Mouse (Mus musculus) B cell, adult 67 days (primary cell): Measurements from ENCODE around the gene Pdik1l. TPM values are rescaled to one million over a fixed set of nuclear protein-coding genes. Genes with fewer than 3 reads are reported as not detected.

Experiments used
- total RNA-seq, 2 experiments: library from RNA; stranded (reverse); gene quantifications; 4 replicates each; pipeline ENCODE4 v1.2.4; 2023

Pdik1l gene
- 10 to 100 TPM; 16.2 to 17.3 TPM for total RNA-seq

DNA sequence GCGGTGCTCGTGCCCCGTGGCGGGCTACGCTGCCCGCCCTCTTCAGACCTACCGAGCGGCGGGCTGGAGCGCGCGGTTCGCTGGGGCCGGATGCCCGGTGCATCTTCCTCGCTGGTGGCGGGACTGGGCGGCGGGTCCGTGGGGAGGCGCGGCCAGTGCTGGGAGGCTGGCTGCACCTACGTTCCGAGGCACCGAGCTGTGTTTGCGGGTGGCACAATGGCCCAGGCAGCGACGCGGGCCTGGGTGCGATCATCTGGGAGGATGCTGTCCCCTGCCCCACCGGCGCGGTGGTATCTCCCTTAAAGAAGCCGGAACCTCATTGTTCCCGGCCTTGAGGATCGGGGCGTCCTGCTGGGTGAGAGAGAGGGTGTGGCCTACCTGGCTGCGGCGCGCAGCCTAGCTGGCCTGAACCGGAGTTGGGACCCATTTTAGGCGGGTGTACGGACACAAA is at the start of gene Pdik1l:
Gene Pdik1l, minus strand, starts transcription at position 321 of the 451 bp plus-strand sequence.

DNA sequence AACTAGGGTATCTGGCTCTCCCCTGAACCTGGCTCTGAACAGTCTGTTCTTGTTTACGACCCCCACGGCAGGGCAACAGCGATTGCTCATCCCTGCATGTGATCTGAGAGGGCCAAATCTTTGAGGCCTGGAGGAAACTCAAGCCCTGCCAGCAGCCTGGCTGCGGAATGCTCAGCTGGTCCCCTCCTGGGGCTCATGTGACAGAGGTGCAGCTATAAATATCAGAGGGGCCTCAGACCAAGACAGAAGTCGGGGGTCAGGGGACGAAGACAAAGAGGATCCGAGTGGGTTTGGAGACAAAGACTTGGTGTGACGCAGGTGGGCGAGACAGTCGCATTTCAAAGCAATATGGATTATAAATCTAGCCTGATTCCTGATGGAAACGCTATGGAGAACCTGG is 27.2 kb upstream of the Pdik1l start, which contains the start of gene Trim63:
Gene Trim63, plus strand, starts transcription at position 245 of the 400 bp plus-strand sequence.

DNA sequence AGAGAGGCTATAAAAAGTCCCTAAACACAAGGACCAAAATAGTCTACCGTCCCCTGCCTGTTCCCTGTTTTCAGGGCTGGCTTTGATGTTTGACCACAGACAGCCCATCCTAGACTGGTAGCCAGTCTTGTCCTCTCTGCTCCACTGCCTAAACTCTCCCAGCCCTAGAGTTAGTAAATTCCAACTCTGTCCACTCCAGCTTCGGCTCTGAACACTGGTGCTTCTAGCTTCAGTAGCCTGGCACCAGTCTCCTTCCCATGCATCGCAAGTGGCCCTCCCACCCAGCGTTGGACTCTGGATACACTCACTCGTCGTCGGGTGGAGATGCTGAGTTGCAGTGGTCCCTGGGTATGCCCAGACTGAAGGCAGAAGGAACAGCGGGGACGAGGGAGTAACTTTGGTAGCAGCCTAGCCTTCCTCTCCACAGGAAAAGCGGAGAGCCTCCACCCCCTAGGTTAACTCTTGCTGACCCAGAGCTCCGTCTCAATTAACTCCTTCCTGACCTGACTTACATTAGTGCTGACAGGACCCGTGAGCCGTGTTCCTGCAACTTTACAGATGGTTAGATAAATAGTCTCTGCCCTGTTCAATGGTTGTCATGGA is 33.9 kb downstream of the Pdik1l start, which contains the start of gene Grrp1:
Gene Grrp1, minus strand, starts transcription at position 385 of the 603 bp plus-strand sequence.

DNA sequence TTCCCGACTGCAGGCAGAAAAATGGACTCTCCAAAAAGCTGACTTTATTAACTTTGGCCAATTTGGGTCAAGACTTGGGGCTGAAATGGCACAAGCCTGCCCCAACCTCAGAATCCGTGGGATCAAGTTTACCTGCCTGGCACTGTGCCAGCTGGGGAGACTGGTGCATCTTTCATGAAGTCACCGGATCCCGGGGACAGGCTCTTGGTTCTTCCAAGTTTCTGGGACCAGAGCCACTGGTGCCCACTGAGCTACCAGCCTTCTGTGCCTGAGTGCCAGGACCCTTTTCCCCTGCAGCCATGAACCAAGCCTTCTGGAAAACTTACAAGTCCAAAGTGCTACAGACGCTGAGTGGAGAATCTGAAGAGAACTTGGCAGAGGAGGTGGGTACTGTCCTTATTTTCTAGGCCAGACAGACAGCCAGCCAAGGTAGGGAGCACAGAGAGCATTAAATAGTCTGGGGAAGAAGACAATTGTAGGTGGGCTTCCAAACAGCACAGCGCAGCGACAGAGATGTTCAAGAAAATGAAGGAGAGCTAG is 40.9 kb downstream of the Pdik1l start, which contains the start of gene Gm30191:
Gene Gm30191, plus strand, starts transcription at position 217 of the 540 bp plus-strand sequence.

DNA sequence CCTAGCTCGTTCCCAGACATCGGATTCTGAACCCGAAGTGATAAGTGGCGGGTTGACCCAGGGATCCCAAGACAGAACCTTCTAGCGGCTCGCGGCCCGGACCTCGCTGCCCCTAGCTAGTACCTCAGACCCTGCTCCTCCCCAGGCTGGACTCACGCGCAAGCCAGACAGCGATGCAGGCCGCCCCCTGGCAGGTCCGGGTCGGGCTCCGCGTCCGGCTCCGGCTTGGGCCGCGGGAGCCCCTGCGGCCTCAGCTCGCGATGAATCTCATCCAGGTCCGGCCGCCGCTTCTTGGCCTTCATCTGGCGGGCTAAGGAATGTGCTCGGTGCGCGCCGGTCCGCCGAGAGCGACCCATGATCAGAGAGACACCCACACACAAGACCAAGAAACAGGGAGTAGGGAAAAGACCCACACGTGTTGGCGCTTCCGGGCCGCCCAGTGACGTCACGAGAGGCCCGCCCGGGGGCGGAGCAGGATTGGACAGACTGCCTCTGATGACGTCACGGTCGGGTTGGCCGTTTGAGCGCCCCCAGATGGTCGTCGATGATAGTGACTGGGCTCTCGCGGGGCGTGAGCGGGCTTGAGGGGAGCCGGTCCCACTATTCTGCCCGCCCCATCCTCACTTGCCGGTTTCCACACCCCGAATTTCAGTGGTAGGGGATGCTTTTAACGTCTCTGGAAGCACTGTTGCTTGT is 42.4 kb downstream of the Pdik1l start, which contains the start of gene Zfp593:
Gene Zfp593, minus strand, starts transcription at position 445 of the 696 bp plus-strand sequence.

DNA sequence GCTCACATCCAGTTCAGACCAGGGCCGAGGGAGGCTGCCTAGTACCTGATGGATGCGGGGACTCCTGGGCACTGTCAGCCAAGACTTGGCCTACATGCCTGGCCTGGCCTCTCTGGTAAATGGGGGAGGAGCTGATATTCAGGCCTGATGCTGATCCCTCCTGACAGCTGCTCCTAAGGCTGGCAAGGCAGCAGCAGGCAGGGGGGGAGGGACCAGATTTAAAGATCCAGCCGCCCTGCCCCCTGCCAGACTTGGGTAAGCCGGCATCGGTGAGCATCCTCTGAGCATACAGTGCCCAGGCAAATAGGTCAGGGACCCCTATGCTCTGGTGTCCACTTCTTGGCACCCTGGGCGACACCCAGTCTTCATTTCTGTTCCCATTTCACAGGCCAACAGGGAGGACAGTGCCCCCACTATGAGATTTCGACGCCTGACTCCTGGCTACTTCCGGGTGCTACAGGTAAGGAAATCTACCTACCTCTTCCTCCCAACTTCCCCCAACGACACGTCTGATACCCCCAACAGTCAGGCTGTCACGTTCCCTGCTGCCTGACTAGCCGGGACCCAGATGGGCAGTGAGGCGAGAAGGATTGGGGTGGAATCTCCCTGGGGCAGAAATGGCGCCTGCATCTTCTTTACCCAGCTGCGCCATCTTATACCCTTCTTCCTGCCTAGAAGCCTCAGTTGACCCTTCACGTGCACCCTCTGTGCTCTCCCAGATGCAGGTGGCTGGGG is 44.0 kb downstream of the Pdik1l start, which contains the start of gene E130218I03Rik:
Gene E130218I03Rik, plus strand, starts transcription at position 147 of the 735 bp plus-strand sequence.

DNA sequence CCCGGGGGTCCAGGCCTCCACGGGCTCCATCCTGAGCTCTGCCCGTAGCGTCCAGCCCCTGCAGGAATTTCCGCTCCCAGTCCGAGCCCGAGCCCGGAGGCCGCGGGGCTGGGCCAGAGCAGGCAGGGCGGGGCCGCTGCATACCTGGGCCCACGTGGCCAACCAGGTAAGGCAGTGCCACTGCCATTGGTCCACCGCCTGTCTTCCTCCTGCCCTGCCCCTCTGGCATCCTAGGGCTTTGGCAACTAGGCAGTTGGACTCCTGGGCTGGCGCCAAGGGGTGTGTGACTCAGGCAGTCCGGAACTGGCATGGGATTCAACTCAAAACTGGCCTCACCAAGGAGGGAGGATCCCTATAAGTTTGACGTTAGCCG is 49.4 kb downstream of the Pdik1l start, which contains the start of gene Cnksr1:
Gene Cnksr1, minus strand, starts transcription at position 121 of the 373 bp plus-strand sequence.

DNA sequence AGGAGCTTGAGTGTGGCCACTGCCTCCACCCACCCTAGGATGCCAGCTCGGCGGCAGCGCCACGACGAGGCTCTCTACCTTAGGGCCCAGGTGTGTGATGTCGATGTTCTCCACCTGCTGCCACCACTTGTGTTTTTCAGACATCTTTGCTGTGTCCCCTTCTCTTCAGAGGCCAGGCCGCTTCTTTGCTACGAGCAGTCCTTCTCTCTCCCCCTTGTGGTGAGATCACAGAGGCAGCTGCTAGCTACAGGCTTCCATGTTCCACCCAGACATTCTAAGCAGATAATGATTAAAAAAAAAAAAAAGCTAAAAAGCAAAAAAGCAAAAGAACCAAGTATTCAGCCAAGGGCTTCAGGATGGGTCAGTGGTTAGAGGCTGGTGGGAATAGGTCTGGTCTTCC is 60.5 kb downstream of the Pdik1l start, which contains the start of gene Catsper4:
Gene Catsper4, minus strand, starts transcription at position 190 of the 400 bp plus-strand sequence.

Other genes with a start within 250 kb of the Pdik1l start
- not detected for gene Zfp683, start 234.1 kb downstream of the Pdik1l start, total RNA-seq
- 10 to 100 TPM in 1 of 2 experiments, 1 to 10 TPM in 1; 8.5 to 18.7 TPM for gene Crybg2, start 227.1 kb downstream of the Pdik1l start, total RNA-seq
- gene Cd52, start 192.8 kb downstream of the Pdik1l start, total RNA-seq: 1,000 to 10,000 TPM; 1,727 to 1,891 TPM
- 10 to 100 TPM; 35.7 to 54.9 TPM for gene Ubxn11, start 185.3 kb downstream of the Pdik1l start, total RNA-seq
- 100 to 1,000 TPM; 629 to 698 TPM for gene Sh3bgrl3, start 159.1 kb downstream of the Pdik1l start, total RNA-seq
- gene Cep85, start 100.8 kb downstream of the Pdik1l start, total RNA-seq: 10 to 100 TPM; 14.3 to 25.1 TPM
- not detected for gene Gm7534, start 84.9 kb downstream of the Pdik1l start, total RNA-seq
- gene Catsper4, start 60.5 kb downstream of the Pdik1l start, total RNA-seq: not detected
- gene Cnksr1, start 49.5 kb downstream of the Pdik1l start, total RNA-seq: not detected
- gene E130218I03Rik, start 44.2 kb downstream of the Pdik1l start, total RNA-seq: not detected
- 10 to 100 TPM; 22.9 to 25.0 TPM for gene Zfp593, start 42.3 kb downstream of the Pdik1l start, total RNA-seq
- gene Gm30191, start 41.0 kb downstream of the Pdik1l start, total RNA-seq: not detected
- not detected for gene Grrp1, start 33.8 kb downstream of the Pdik1l start, total RNA-seq
- gene Trim63, start 27.2 kb upstream of the Pdik1l start, total RNA-seq: not detected
- gene Slc30a2, start 55.3 kb upstream of the Pdik1l start, total RNA-seq: not detected
- 1 to 10 TPM; 1.0 to 2.5 TPM for gene Extl1, start 96.0 kb upstream of the Pdik1l start, total RNA-seq
- 1 to 10 TPM; 1.8 to 2.6 TPM for gene Pafah2, start 108.4 kb upstream of the Pdik1l start, total RNA-seq
- gene Stmn1, start 180.4 kb upstream of the Pdik1l start, total RNA-seq: 10 to 100 TPM; 37.9 to 39.5 TPM
- 1 to 10 TPM; 2.0 to 3.4 TPM for gene Paqr7, start 208.8 kb upstream of the Pdik1l start, total RNA-seq
- not detected for gene Aunip, start 223.1 kb upstream of the Pdik1l start, total RNA-seq
- 10 to 100 TPM; 45.0 to 46.9 TPM for gene Mtfr1l, start 247.5 kb upstream of the Pdik1l start, total RNA-seq